Mouse (Mus musculus) heart, embryonic 11.5 days (tissue): ENCODE data around the gene Calhm5. TPM values are rescaled to one million over a fixed set of nuclear protein-coding genes. Genes with fewer than 3 reads are reported as not detected.

ENCODE experiments used
- ATAC-seq: fragments of 200-750 bp; cut with Nextera tagmentation; replicated peaks from 2 replicates; pipeline ENCODE4 v1.8.0; 2017; ENCODE audit warnings: moderate library complexity; ENCODE audit not compliant: insufficient number of reproducible peaks, low FRiP score, low TSS enrichment
- H3K27ac ChIP-seq: fragments of 300-500 bp; sonication (generic); 2 replicates; pipeline ENCODE4 v1.5.1; 2014; ENCODE audit warnings: mild to moderate bottlenecking, low read depth, low read length
- H3K27me3 ChIP-seq: fragments of 300-500 bp; sonication (generic); 2 replicates; pipeline ENCODE4 v1.6.1; 2014; ENCODE audit warnings: mild to moderate bottlenecking, low read length, mixed read lengths; ENCODE audit not compliant: control insufficient read depth, insufficient read depth
- H3K36me3 ChIP-seq: fragments of 300-500 bp; sonication (generic); 2 replicates; pipeline ENCODE4 v1.6.1; 2014; ENCODE audit warnings: mild to moderate bottlenecking, low read length, moderate library complexity, mixed read lengths; ENCODE audit not compliant: control insufficient read depth, insufficient read depth
- H3K4me1 ChIP-seq: fragments of 300-500 bp; sonication (generic); 2 replicates; pipeline ENCODE4 v1.6.1; 2014; ENCODE audit warnings: low read length; ENCODE audit not compliant: control insufficient read depth, insufficient read depth
- H3K4me2 ChIP-seq: fragments of 300-500 bp; sonication (generic); 2 replicates; pipeline ENCODE4 v1.6.1; 2014; ENCODE audit warnings: mild to moderate bottlenecking, moderate library complexity
- H3K4me3 ChIP-seq: fragments of 300-500 bp; sonication (generic); 2 replicates; pipeline ENCODE4 v1.5.1; 2014; ENCODE audit warnings: low read depth, low read length
- H3K9ac ChIP-seq: fragments of 300-500 bp; sonication (generic); 2 replicates; pipeline ENCODE4 v1.6.1; 2014; ENCODE audit warnings: mild to moderate bottlenecking, low read depth, low read length, moderate library complexity
- H3K9me3 ChIP-seq: fragments of 300-500 bp; sonication (generic); replicated peaks from 2 replicates; pipeline ENCODE4 v1.6.1; 2016; ENCODE audit warnings: low read length; ENCODE audit not compliant: control insufficient read depth
- WGBS: fragments of 180-500 bp; shearing (Covaris S2); extraction: QIAGEN DNeasy Blood & Tissue Kit; methylation state at CpG from one replicate; pipeline ENCODE4 v1.1.7; 2014; ENCODE audit not compliant: insufficient replicate concordance; 5-methylcytosine and 5-hydroxymethylcytosine counted together
- polyA plus RNA-seq: library from polyadenylated mRNA; unstranded; fragments of >200 nt; fragmentation: Nextera tagmentation; extraction: Ambion mirVana; gene quantifications from 2 replicates; pipeline ENCODE4 v1.2.1, GENCODE M21; 2014

Calhm5 gene
- polyA plus RNA-seq, 1 experiment from 2014 or later, result 0.86 TPM

- Histone ChIP-seq H3K4me3 (no peak within 1 kb of the TSS), H3K36me3 (no peaks in the 10 kb centered on the region), H3K4me2 (no peak within 1 kb of the TSS), H3K27me3 (no peaks in the 10 kb centered on the region), H3K4me1 (no peaks in the 10 kb centered on the region), H3K9ac (no peak within 1 kb of the TSS), H3K27ac (no peak within 1 kb of the TSS), H3K9me3 (no peaks in the 10 kb centered on the region)
- 76% methylated on average over 5 of the region's 5 CpGs for WGBS
- no peak for ATAC-seq
Measured at GRCm38 (mm10) chr10:34044210-34044609, 52.1 kb downstream of the Calhm5 start, which contains the start of gene Calhm4. TSS of gene Calhm4 (minus strand) at chr10:34044310.

Other genes with a start within 250 kb of the Calhm5 start
- not detected in 2 replicates for gene Sult3a1, start 238.8 kb downstream of the Calhm5 start, polyA plus RNA-seq
- not detected in 2 replicates for gene Rsph4a, start 191.4 kb downstream of the Calhm5 start, polyA plus RNA-seq
- gene Zup1, start 145.2 kb downstream of the Calhm5 start, polyA plus RNA-seq, result 13.3 and 16.2 TPM in 2 replicates
- gene Rwdd1, start 76.9 kb downstream of the Calhm5 start, polyA plus RNA-seq, result 118 and 126 TPM in 2 replicates
- gene Trappc3l, start 58.9 kb downstream of the Calhm5 start, polyA plus RNA-seq, result not detected in 2 replicates
- 0.06 TPM in 1 of 2 replicates, not detected in the other for gene Calhm4, start 52.2 kb downstream of the Calhm5 start, polyA plus RNA-seq
- 0.29 and 0.68 TPM in 2 replicates for gene Calhm6, start 31.5 kb upstream of the Calhm5 start, polyA plus RNA-seq
- gene Dse, start 111.2 kb upstream of the Calhm5 start, polyA plus RNA-seq, result 21.3 and 23.2 TPM in 2 replicates
- gene Tspyl1, start 185.7 kb upstream of the Calhm5 start, polyA plus RNA-seq, result 52.7 and 57.3 TPM in 2 replicates
- gene Tspyl4, start 200.9 kb upstream of the Calhm5 start, polyA plus RNA-seq, result 6.3 and 9.5 TPM in 2 replicates